Mouse (Mus musculus) Patski (cell line): ENCODE results near the gene Matn4. TPM values are rescaled to one million over a fixed set of nuclear protein-coding genes. Genes with fewer than 3 reads are reported as not detected.

Experiments used
- ATAC-seq: fragments of 100-300 bp; one replicate; pipeline ENCODE4 v1.8.0; 2021
- CTCF ChIA-PET: fragments of 350-600 bp; sonication (Branson Sonifier 250); formaldehyde crosslinking; loops from one replicate; lab custom pipeline; 2022; ENCODE audit warnings: inconsistent platforms; lab: Charles Lee
- POLR2A ChIA-PET: fragments of 350-600 bp; sonication (Branson Sonifier 250); formaldehyde crosslinking; loops from one replicate; lab custom pipeline; 2022; ENCODE audit warnings: antibody characterized with exemption, inconsistent platforms; lab: Charles Lee
- DNase-seq: peaks from one replicate; pipeline ENCODE4 v3.0.0-alpha.2; 2011; ENCODE audit warnings: low read depth, low spot score
- H3K27me3 ChIP-seq: fragments of 371-371 bp; one replicate; pipeline ENCODE4 v1.5.1; 2021
- CTCF ChIP-seq: fragments of 100-300 bp; IDR thresholded peaks from one replicate; pipeline ENCODE4 v1.5.1; 2021
- in situ Hi-C: fragments of 300-500 bp; cut with MboI; formaldehyde crosslinking; loops from 3 replicates; pipeline ENCODE4 v1.11.1; 2018; ENCODE audit warnings: low pct_unique_long_range_greater_than_20kb, mixed read lengths
- polyA plus RNA-seq: library from polyadenylated mRNA; unstranded; gene quantifications from one replicate; pipeline ENCODE4 v1.2.3, GENCODE M21; 2021

Matn4 gene
- polyA plus RNA-seq, 1 experiment from 2014 or later, result 0.10 TPM

DNA sequence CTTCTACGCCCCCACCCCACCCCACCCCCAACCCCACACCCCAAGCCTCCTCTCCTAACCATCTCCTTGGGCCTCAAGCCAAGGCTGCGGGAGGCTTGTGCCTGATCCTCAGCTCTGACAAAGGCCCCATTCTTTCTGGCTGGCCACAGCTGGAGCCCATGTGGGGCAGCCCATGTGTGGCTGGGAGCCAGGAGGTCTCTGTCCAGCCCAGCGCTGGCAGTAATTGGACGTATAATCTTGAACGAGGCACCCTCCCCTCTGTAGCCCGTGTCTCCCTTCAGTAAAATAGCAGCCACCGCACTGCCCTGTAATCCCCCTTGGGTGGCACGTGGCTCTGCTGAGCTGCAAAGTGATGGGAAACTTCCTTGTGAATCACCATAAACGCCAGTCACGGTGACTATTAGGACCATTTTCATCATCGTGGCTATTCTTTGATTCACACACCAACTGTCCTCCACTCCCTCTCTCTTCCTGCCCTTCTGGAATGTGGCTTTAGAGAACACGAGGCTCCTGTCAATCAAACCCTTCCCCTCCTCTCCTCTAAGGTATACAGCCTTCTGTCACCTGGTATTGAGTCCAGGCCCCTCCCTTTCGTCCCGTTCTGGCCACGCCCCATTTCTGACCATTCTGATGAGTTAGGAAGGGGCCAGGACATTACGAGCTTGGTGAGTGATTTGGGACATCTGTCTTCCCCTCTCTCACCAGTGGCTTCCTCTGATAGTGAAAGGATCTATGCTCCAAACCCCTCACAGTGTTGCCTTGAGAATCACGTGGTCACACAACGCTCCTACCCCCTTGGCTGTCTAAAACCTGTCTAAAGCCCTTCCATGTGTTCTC lies 18.8 kb downstream of the Matn4 start:
- DNase-seq (peak; percentile 94), ATAC-seq (peak; percentile 79)
- no peaks in the 10 kb centered on the region for H3K27me3 ChIP-seq
- in situ Hi-C loops, result loop anchor here (5.0 to 10.0 kb wide), 3 partner anchors 34 to 281 kb away; no protein-coding TSS in a partner anchor
- POLR2A ChIA-PET, result no interaction called here
- CTCF ChIA-PET, result interaction anchor here (0.7 to 2.9 kb wide), 11 partner anchors 13 to 319 kb away, joined by 3 to 12 read pairs (median 4); no protein-coding TSS in a partner anchor
- no peak for TF ChIP-seq CTCF

DNA sequence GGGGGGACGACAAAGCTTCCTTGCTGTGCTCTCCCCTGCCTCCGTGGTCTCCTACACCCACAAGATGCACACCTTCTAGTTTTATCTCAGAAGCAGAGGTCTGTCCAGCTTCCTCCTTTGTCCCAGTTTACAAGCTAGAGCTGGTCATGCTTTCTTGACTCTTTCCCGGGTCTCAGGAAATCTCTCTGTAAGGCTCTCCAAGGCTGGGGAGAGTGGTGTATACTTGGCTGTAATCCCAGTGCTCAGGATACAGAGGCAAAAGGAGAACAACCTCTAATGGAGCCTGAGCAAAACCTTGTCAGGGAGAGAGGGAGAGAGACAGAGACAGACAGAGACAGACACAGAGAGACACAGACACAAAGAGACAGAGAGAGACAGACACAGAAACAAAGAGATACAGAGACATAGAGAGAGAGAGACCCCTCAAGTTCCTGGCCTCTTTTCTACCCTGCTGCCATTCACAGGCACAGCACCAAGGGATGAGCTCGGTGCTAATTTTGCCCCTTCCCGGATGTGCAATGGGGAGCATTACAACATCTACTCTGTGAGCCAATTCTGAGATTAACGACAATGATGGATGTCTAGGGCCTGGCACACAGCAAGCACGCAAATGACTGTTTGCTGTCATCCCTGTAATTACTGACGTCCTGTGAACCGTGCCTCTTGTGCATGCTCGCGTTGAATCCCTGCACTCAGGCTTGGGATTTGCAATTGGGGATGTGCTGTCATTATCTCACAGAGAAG lies 21.1 kb downstream of the Matn4 start:
- no peaks in the 10 kb centered on the region for H3K27me3 ChIP-seq
- in situ Hi-C loops, result loop anchor here (10.0 kb wide), 2 partner anchors 249 to 279 kb away; no protein-coding TSS in a partner anchor
- peak; percentile 64 for DNase-seq
- POLR2A ChIA-PET, result interaction anchor here (1.1 kb wide), 1 partner anchor 16 kb away, joined by 3 read pairs; no protein-coding TSS in a partner anchor
- ATAC-seq, result peak; percentile 15
- CTCF ChIA-PET, result interaction anchor here (0.8 to 1.8 kb wide), 6 partner anchors 15 to 27 kb away, joined by 3 to 4 read pairs (median 3); no protein-coding TSS in a partner anchor
- no peak for TF ChIP-seq CTCF

- POLR2A ChIA-PET, result interaction anchor here (1.1 kb wide), 1 partner anchor 17 kb away, joined by 3 read pairs; no protein-coding TSS in a partner anchor
- H3K27me3 ChIP-seq, result no peaks in the 10 kb centered on the region
- no peak for TF ChIP-seq CTCF
- CTCF ChIA-PET, result interaction anchor here (1.3 to 1.8 kb wide), 2 partner anchors 18 to 26 kb away, joined by 3 to 4 read pairs; no protein-coding TSS in a partner anchor
- DNase-seq, result peak; percentile 51
- in situ Hi-C loops, result loop anchor here (10.0 kb wide), 2 partner anchors 248 to 278 kb away; no protein-coding TSS in a partner anchor
- no peak for ATAC-seq
Measured at GRCm38 (mm10) chr2:164382971-164383370, 22.0 kb downstream of the Matn4 start.

- ChIA-PET POLR2A (interaction anchor here (0.6 kb wide), 1 partner anchor 280 kb away, joined by 3 read pairs; no protein-coding TSS in a partner anchor), CTCF (no interaction called here)
- DNase-seq, result no peak
- ATAC-seq, result no peak
- in situ Hi-C loops, result loop anchor here (10.0 kb wide), 2 partner anchors 247 to 277 kb away; no protein-coding TSS in a partner anchor
- peak; percentile 40 for TF ChIP-seq CTCF
- H3K27me3 ChIP-seq, result no peaks in the 10 kb centered on the region
Measured at GRCm38 (mm10) chr2:164381726-164382125, 23.2 kb downstream of the Matn4 start.

DNA sequence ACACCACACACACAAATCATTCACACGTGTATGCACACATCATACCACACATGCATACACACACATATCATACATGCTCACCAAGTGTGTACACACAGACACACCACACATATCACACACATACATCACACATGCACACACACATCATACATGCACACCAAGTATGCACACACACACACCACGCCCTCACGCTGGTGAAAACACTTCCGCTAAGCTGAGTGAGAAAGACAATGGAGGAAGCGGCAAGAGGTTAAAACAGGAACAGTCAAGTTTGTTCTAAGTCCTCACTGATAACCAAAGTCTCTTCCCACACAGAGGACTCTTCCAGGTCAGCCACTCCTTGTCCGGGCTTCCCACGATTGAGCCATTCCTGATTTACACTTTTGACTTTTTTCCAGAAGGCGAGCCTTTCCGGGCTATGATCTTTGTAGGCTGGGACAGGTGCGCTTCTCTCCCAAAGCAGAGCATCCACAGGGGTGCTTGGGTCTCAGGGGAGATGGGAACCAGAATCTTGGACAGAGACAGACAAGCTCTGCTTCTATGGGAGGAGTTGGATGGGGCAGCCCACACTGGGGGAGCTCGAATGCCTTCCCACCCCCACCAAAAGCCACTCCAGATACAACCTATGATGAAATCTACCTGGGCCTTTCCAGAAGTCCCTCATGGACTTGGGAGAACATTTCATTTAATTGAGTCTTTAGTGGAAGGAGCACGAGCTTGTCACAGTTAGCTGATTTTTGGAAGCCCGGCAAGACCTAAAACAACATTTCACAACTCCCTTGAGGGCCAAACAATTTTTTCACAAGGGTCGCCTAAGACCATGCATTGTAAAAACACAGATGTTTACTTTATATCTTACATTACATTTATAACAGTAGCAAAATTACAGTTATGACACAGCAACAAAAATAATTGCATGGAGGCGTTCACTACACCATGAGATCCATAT lies 27.2 kb downstream of the Matn4 start:
- CTCF ChIA-PET, result interaction anchor here (1.5 kb wide), 1 partner anchor 12 kb away, joined by 3 read pairs; no protein-coding TSS in a partner anchor

DNA sequence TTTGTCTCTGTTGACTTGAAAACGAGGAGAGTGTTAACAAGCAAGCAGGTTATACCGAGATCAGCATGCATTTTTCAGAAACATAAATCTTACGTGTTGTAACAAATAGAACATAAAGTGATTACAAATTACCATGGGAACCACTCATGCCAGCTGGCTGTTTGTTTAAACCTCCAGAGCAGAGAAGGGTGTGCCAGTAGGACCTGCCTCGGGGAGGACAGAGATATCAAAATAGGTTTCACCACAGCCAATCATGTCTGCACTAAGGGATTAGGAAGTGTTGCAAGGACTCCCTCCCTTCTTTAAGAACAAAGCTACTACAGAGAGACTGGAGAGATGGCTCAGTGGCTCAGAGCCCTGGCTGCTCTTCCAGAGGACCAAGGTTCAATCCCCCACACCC lies 31.8 kb downstream of the Matn4 start:
- ChIA-PET CTCF (no interaction called here), POLR2A (no interaction called here)
- ATAC-seq, result no peak
- no peaks in the 10 kb centered on the region for H3K27me3 ChIP-seq
- TF ChIP-seq CTCF, result no peak
- no peak for DNase-seq
- in situ Hi-C loops, result no loop called here

More for the DNA sequence above, 27.2 kb downstream of the Matn4 start:
- TF ChIP-seq CTCF, result no peak
- DNase-seq (no peak), ATAC-seq (no peak)
- H3K27me3 ChIP-seq, result no peaks in the 10 kb centered on the region
- in situ Hi-C loops, result no loop called here
- POLR2A ChIA-PET, result no interaction called here

- no peak for DNase-seq
- no peak for TF ChIP-seq CTCF
- ChIA-PET CTCF (interaction anchor here (1.3 kb wide), 1 partner anchor 16 kb away, joined by 4 read pairs; the partner anchor contains the start of gene Slpi), POLR2A (interaction anchor here (0.8 kb wide), 1 partner anchor 916 kb away, joined by 6 read pairs; no protein-coding TSS in a partner anchor)
- ATAC-seq, result no peak
- no peaks in the 10 kb centered on the region for H3K27me3 ChIP-seq
- in situ Hi-C loops, result no loop called here
Measured at GRCm38 (mm10) chr2:164372408-164373053, 32.4 kb downstream of the Matn4 start.

DNA sequence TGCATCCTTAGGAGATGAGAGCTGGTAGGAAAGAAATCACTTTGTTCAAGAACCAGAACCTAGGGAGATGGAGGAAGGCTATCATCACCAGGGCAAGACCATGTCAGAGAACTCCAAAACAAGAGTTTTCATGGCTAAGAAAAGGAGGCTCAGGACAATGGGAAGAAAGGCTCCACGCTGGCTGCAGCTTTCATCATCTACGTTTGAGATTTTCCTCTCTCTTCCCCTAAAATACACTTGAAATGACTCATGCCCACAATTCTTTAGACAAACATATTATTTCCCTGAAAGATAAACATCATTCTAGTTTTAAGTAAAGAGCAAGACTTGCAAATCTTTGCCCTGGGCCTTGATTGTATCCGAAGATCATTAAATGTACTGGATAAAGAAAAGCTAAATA lies 33.6 kb downstream of the Matn4 start:
- no peak for DNase-seq
- no peak for TF ChIP-seq CTCF
- no peak for ATAC-seq

GRCm38 (mm10) chr2:164368620-164369105 lies 36.3 kb downstream of the Matn4 start:
- POLR2A ChIA-PET, result no interaction called here
- CTCF ChIA-PET, result interaction anchor here (1.5 kb wide), 1 partner anchor 15 kb away, joined by 4 read pairs; no protein-coding TSS in a partner anchor

More for the DNA sequence above, 33.6 kb downstream of the Matn4 start:
- ChIA-PET POLR2A (no interaction called here), CTCF (interaction anchor here (1.3 kb wide), 1 partner anchor 18 kb away, joined by 4 read pairs; the partner anchor contains the start of gene Slpi)
- no peaks in the 10 kb centered on the region for H3K27me3 ChIP-seq
- in situ Hi-C loops, result no loop called here

More at GRCm38 (mm10) chr2:164368620-164369105, 36.3 kb downstream of the Matn4 start:
- DNase-seq, result no peak
- no peak for ATAC-seq
- TF ChIP-seq CTCF, result no peak
- in situ Hi-C loops, result no loop called here
- H3K27me3 ChIP-seq, result no peaks in the 10 kb centered on the region
